Mouse (Mus musculus) E14TG2a.4 (cell line): ENCODE measurements at regions not wholly inside any gene's neighbourhood (a gene's known extent, or its start where the extent isn't known, plus 50 kb on each side); places are given as distances from the start of the nearest gene placed in this dataset.

ENCODE experiments used
- CTCF ChIP-seq: conservative IDR thresholded peaks from 2 replicates; pipeline ENCODE4 v1.5.1; 2014; ENCODE audit warnings: low read length
- NANOG ChIP-seq: IDR thresholded peaks from 2 replicates; pipeline ENCODE4 v1.6.1; 2014; ENCODE audit warnings: borderline replicate concordance, low read length, mixed read lengths
- POU5F1 ChIP-seq: IDR thresholded peaks from 2 replicates; pipeline ENCODE4 v1.6.1; 2014; ENCODE audit warnings: low read length, borderline replicate concordance

DNA sequence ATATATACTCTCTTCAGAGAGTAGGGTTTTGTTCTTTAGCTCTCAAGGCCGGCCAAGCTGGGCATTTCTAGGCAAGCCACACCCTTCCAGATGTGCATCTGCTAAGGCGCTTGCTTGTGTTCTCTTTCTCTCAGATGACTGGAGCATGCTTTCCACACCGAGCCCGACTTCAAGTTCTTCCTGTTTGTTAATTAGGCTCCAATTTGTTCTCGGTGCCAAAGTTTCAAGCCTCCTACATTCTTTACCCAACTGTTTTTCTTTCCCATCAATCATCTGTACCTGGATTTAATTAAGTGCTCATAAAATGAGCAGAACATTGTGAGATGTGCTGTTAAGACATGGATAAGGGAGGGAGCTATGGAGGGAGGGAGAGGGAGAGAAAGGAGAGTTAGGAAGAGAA is 138.7 kb downstream of the Irx2 start:
- TF ChIP-seq CTCF (no peak), POU5F1 (no peak), NANOG (no peak)
